Mouse (Mus musculus) MEL (cell line): ENCODE results near the gene Bex4.

Experiments used
- CTCF ChIP-seq, 3 experiments: IDR thresholded peaks in 2 of 3; conservative IDR thresholded peaks in 1 of 3; 2 replicates each; pipeline ENCODE4 v1.5.1; 2011 to 2012; ENCODE audit warnings: low read length in 3 of 3, low read depth in 2 of 3, mild to moderate bottlenecking in 2 of 3, improper control_type of control experiment in 1 of 3, inconsistent platforms in 1 of 3, mixed read lengths in 1 of 3, moderate library complexity in 1 of 3; ENCODE audit not compliant: control insufficient read depth in 1 of 3, insufficient read depth in 1 of 3, poor library complexity in 1 of 3, severe bottlenecking in 1 of 3
- MAFK ChIP-seq: IDR thresholded peaks from 2 replicates; pipeline ENCODE4 v1.6.1; 2011; ENCODE audit warnings: low read depth, mild to moderate bottlenecking, low read length, improper control_type of control experiment, borderline replicate concordance
- USF1 ChIP-seq: IDR thresholded peaks from 2 replicates; pipeline ENCODE4 v1.6.1; 2014; ENCODE audit warnings: low read depth, mild to moderate bottlenecking, inconsistent platforms, low read length, improper control_type of control experiment, moderate library complexity

GRCm38 (mm10) chrX:136092497-136093279, 46.1 kb upstream of the Bex4 start:
- TF ChIP-seq MAFK (no peak), USF1 (no peak), CTCF (IDR thresholded peaks at IDR 0.05 in 2 of 3, conservative IDR thresholded peaks at IDR 0.05 in 1 of 3; ENCODE audit: control insufficient read depth in 1 of 3, insufficient read depth in 1 of 3, low read depth in 2 of 3, low read length in 3 of 3, poor library complexity in 1 of 3, severe bottlenecking in 1 of 3) (no peak)
